Mouse (Mus musculus) kidney, adult 2 months (tissue): ENCODE data around the gene E2f3.

Experiments
- CTCF ChIP-seq: fragments of 200-500 bp; conservative IDR thresholded peaks from 2 replicates; pipeline ENCODE4 v1.5.1; 2011; ENCODE audit warnings: low read depth, mild to moderate bottlenecking, control low read depth, low read length, moderate library complexity, mixed read lengths; ENCODE audit not compliant: insufficient read depth, insufficient read length
- POLR2A ChIP-seq: fragments of 200-500 bp; IDR thresholded peaks from one replicate; pipeline ENCODE4 v1.6.1; 2011; ENCODE audit warnings: low read depth, low read length, control low read depth

DNA sequence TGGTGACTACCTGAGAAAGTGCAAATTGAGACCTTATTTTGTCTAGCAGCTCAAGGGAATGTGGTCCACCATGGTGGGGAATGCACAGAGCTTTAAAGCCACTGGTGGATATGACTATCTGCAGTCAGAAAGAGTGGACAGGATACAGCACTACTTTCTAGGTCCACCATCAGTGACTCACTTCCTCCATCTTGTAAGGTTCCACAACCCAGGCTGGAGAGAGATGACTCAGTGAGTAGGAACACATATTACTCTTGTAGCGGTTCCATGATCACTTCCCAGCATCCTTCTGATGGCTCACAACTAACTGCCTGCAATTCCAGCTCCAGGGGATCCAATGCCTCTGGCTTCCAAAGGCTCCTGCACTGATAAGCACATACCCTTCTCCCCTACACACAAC lies 82.5 kb downstream of the E2f3 start:
- TF ChIP-seq POLR2A (no peak), CTCF (no peak)
